Mouse (Mus musculus) inflammation-experienced regulatory T-cells (primary cell): ENCODE data around the gene Shcbp1. TPM values are rescaled to one million over a fixed set of nuclear protein-coding genes. Genes with fewer than 3 reads are reported as not detected.

Source experiments
- polyA plus RNA-seq, 2 experiments: library from polyadenylated mRNA; unstranded; fragments of 100-300 nt; shearing (Covaris generic); gene quantifications; one replicate each; pipeline ENCODE4 v1.2.1; 2017

Shcbp1 gene
- 1 to 10 TPM; 1.0 to 1.8 TPM for polyA plus RNA-seq

DNA sequence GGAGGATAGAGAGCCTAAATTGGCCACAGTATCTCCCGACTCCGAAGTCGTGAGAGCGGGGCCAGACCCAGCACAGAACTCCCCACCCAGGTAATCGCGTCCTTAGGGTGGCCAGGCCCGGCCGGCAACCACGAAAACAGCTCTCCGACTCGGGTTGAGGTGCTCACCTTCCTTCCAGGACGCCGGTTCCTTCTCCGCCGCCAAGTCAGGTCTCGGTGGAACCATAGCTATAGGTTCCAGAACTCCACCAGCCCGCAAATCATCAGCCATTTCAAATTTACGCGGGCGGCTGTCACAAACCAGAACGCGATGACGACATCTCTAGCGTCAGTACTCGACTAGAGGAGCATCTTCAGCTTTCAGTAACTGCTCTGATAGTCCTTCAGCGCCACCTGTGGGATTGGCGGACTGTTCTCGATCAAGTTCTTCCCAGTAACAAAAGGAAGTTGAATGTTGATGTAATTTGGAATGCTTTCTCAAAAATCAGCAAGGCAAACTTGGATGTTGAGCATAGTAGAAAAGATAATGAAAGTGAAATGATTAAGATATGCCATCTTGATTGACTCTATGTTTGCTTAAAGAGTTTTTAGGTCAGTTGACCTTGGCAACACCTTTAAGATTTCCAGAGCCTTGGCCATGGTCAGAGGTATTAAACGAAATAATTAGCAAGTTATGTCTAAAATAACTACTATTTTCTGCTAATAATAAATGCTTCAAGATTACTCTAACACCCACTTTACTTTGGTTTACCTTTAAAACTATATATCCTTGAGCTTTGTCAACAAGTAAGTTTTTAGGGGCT, at the start of gene Shcbp1:
TSS of gene Shcbp1 (minus strand) at position 314 of the 802 bp plus-strand sequence.

Other genes starting within 250 kb of the Shcbp1 start
- gene Zfp958, start 166.4 kb downstream of the Shcbp1 start, polyA plus RNA-seq, result 10 to 100 TPM; 15.9 to 22.2 TPM